Mouse (Mus musculus) forebrain, embryonic 11.5 days (tissue): ENCODE data around the gene Gm21983. TPM values are rescaled to one million over a fixed set of nuclear protein-coding genes. Genes with fewer than 3 reads are reported as not detected.

Source experiments
- ATAC-seq: fragments of 200-750 bp; cut with Nextera tagmentation; replicated peaks from 2 replicates; pipeline ENCODE4 v1.8.0; 2017; ENCODE audit warnings: moderate TSS enrichment; ENCODE audit not compliant: low FRiP score
- DNase-seq: peaks from one replicate; pipeline ENCODE4 v3.0.0-alpha.2; 2017; ENCODE audit warnings: low spot score
- H3K27ac ChIP-seq: fragments of 300-500 bp; sonication (generic); 2 replicates; pipeline ENCODE4 v1.5.1; 2014; ENCODE audit warnings: low read depth, low read length
- H3K27me3 ChIP-seq: fragments of 300-500 bp; sonication (generic); 2 replicates; pipeline ENCODE4 v1.6.1; 2014; ENCODE audit warnings: mild to moderate bottlenecking, low read length, mixed read lengths; ENCODE audit not compliant: control insufficient read depth, insufficient read depth
- H3K36me3 ChIP-seq: fragments of 300-500 bp; sonication (generic); 2 replicates; pipeline ENCODE4 v1.6.1; 2014; ENCODE audit warnings: mild to moderate bottlenecking, low read length, moderate library complexity, mixed read lengths; ENCODE audit not compliant: control insufficient read depth, insufficient read depth
- H3K4me1 ChIP-seq: fragments of 300-500 bp; sonication (generic); replicated peaks from 2 replicates; pipeline ENCODE4 v1.6.1; 2014; ENCODE audit warnings: low read length, mixed read lengths; ENCODE audit not compliant: control insufficient read depth, insufficient read depth
- H3K4me2 ChIP-seq: fragments of 300-500 bp; sonication (generic); 2 replicates; pipeline ENCODE4 v1.6.1; 2014; ENCODE audit warnings: low read depth, mild to moderate bottlenecking, low read length, moderate library complexity, mixed read lengths; ENCODE audit not compliant: severe bottlenecking
- H3K4me3 ChIP-seq: fragments of 300-500 bp; sonication (generic); 2 replicates; pipeline ENCODE4 v1.5.1; 2014; ENCODE audit warnings: low read depth, low read length
- H3K9ac ChIP-seq: fragments of 300-500 bp; sonication (generic); 2 replicates; pipeline ENCODE4 v1.6.1; 2014; ENCODE audit warnings: low read length
- H3K9me3 ChIP-seq: fragments of 300-500 bp; sonication (generic); 2 replicates; pipeline ENCODE4 v1.6.1; 2016; ENCODE audit warnings: low read length, mixed read lengths; ENCODE audit not compliant: control insufficient read depth
- WGBS: fragments of 180-500 bp; shearing (Covaris S2); extraction: QIAGEN DNeasy Blood & Tissue Kit; methylation state at CpG from one replicate; pipeline ENCODE4 v1.1.7; 2014; 5-methylcytosine and 5-hydroxymethylcytosine counted together
- microRNA counts: library from miRNA; unstranded; fragments of <30 nt; microRNA quantifications from one replicate; lab custom pipeline; 2015
- microRNA-seq: library from miRNA; unstranded; fragments of <30 nt; microRNA quantifications from one replicate; pipeline ENCODE4, GENCODE M21; 2016; ENCODE audit not compliant: insufficient number of aligned reads
- polyA plus RNA-seq: library from polyadenylated mRNA; unstranded; fragments of >200 nt; fragmentation: Nextera tagmentation; extraction: Ambion mirVana; gene quantifications from 2 replicates; pipeline ENCODE4 v1.2.1, GENCODE M21; 2014

The Gm21983 gene
- polyA plus RNA-seq, 1 experiment from 2014 or later: 0.98 TPM

- no peaks in the 10 kb centered on the region for H3K4me1 ChIP-seq
- no peak overlapping the region for H3K4me3 ChIP-seq
- no peaks in the 10 kb centered on the region for H3K9me3 ChIP-seq
- ATAC-seq (no peak), DNase-seq (no peak)
- H3K27me3 ChIP-seq: no peaks in the 10 kb centered on the region
- H3K27ac ChIP-seq: no peak overlapping the region
- H3K4me2 ChIP-seq: no peak overlapping the region
- no peak overlapping the region for H3K9ac ChIP-seq
- WGBS: 82% methylated on average over 5 of the region's 5 CpGs
- no peaks in the 10 kb centered on the region for H3K36me3 ChIP-seq
Observed at GRCm38 (mm10) chr7:27124305-27124832, 56.5 kb downstream of the Gm21983 start.

DNA sequence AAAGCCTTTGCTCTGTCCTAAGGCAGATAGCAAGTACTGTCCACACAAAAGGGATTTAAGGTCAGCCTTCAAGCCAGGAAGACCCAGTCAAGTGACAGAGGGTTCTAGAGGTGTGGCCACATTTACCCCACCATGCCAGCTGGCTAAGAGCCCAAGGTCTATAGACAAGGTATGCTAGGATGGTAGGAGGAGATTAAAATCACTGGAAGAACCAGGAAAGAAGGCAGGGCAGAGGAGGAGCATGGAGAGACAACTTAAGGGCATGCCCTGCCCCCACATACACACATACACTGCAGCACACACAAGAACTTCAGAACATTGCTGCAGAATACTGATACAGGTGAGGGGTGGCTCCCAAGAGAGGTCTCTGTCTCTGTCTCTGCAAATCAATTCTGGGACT is 61.2 kb downstream of the Gm21983 start, which contains the start of gene Cyp2f2:
Cyp2f2 (plus strand) TSS at position 234 of the 400 bp plus-strand sequence.
- no peaks in the 10 kb centered on the region for H3K4me1 ChIP-seq
- H3K9me3 ChIP-seq: no peaks in the 10 kb centered on the region
- H3K27ac ChIP-seq: no peak within 1 kb of the TSS
- H3K4me2 ChIP-seq: no peak within 1 kb of the TSS
- H3K4me3 ChIP-seq: no peak within 1 kb of the TSS
- no peak within 1 kb of the TSS for H3K9ac ChIP-seq
- no peaks in the 10 kb centered on the region for H3K27me3 ChIP-seq
- no peaks in the 10 kb centered on the region for H3K36me3 ChIP-seq
- ATAC-seq (no peak), DNase-seq (no peak)

MicroRNAs within 50 kb of the gene (microRNA counts, 519-probe panel; counts per million panel counts)
- microRNA mmu-miR-1191 (lab: Ali Mortazavi, UCI): 31.2 counts per million

Small RNA genes lying within 50 kb of the gene (microRNA-seq; reads per million reads assigned to microRNA genes)
- gene Mir1191 (2.5 reads per million), gene Mir3101 (not detected)

Other genes starting within 250 kb of the Gm21983 start
- not detected in 2 replicates for gene Cyp2a22, start 241.7 kb downstream of the Gm21983 start, polyA plus RNA-seq
- not detected in 2 replicates for gene Cyp2a12, start 152.0 kb downstream of the Gm21983 start, polyA plus RNA-seq
- not detected in 2 replicates for gene Cyp2f2, start 61.2 kb downstream of the Gm21983 start, polyA plus RNA-seq
- gene Cyp2t4, start 27.4 kb downstream of the Gm21983 start, polyA plus RNA-seq: 0.27 TPM in 1 of 2 replicates, not detected in the other
- gene Egln2, start 14.3 kb downstream of the Gm21983 start, polyA plus RNA-seq: 60.7 and 70.2 TPM in 2 replicates
- gene Rab4b, start 2.2 kb downstream of the Gm21983 start, polyA plus RNA-seq: 52.3 and 52.5 TPM in 2 replicates
- 1.6 and 2.4 TPM in 2 replicates for gene Mia, start 71 bp upstream of the Gm21983 start, polyA plus RNA-seq
- 4.5 and 5.3 TPM in 2 replicates for gene BC024978, start 14.7 kb upstream of the Gm21983 start, polyA plus RNA-seq
- gene Snrpa, start 15.2 kb upstream of the Gm21983 start, polyA plus RNA-seq: 369 and 390 TPM in 2 replicates
- 6.6 and 8.1 TPM in 2 replicates for gene Itpkc, start 47.6 kb upstream of the Gm21983 start, polyA plus RNA-seq
- 15.1 and 18.1 TPM in 2 replicates for gene Coq8b, start 51.9 kb upstream of the Gm21983 start, polyA plus RNA-seq
- 19.1 and 20.1 TPM in 2 replicates for gene Numbl, start 77.3 kb upstream of the Gm21983 start, polyA plus RNA-seq
- gene Ltbp4, start 156.6 kb upstream of the Gm21983 start, polyA plus RNA-seq: 11.9 and 13.0 TPM in 2 replicates
- gene Shkbp1, start 174.9 kb upstream of the Gm21983 start, polyA plus RNA-seq: 64.3 and 67.6 TPM in 2 replicates
- not detected in 2 replicates for gene Gm20479, start 176.3 kb upstream of the Gm21983 start, polyA plus RNA-seq